Mouse (Mus musculus) kidney, embryonic 16.5 days (tissue): Measurements from ENCODE around the gene Zcchc12. TPM values are rescaled to one million over a fixed set of nuclear protein-coding genes. Genes with fewer than 3 reads are reported as not detected.

Experiments
- ATAC-seq: fragments of 200-750 bp; cut with Nextera tagmentation; 2 replicates; pipeline ENCODE4 v1.8.0; 2017; ENCODE audit warnings: moderate TSS enrichment; ENCODE audit not compliant: low FRiP score, low TSS enrichment
- H3K27ac ChIP-seq: fragments of 300-500 bp; sonication (generic); 2 replicates; pipeline ENCODE4 v1.5.1; 2014; ENCODE audit warnings: low read length
- H3K27me3 ChIP-seq: fragments of 300-500 bp; sonication (generic); 2 replicates; pipeline ENCODE4 v1.6.1; 2014; ENCODE audit warnings: low read length, control low read depth, mixed read lengths; ENCODE audit not compliant: insufficient read depth
- H3K36me3 ChIP-seq: fragments of 300-500 bp; sonication (generic); 2 replicates; pipeline ENCODE4 v1.6.1; 2014; ENCODE audit warnings: low read length, control low read depth, mixed read lengths; ENCODE audit not compliant: insufficient read depth
- H3K4me1 ChIP-seq: fragments of 300-500 bp; sonication (generic); 2 replicates; pipeline ENCODE4 v1.6.1; 2014; ENCODE audit warnings: low read length, control low read depth, mixed read lengths; ENCODE audit not compliant: insufficient read depth
- H3K4me2 ChIP-seq: fragments of 300-500 bp; sonication (generic); replicated peaks from 2 replicates; pipeline ENCODE4 v1.6.1; 2014; ENCODE audit warnings: low read depth, low read length
- H3K4me3 ChIP-seq: fragments of 300-500 bp; sonication (generic); 2 replicates; pipeline ENCODE4 v1.5.1; 2014; ENCODE audit warnings: mild to moderate bottlenecking, low read length
- H3K9ac ChIP-seq: fragments of 300-500 bp; sonication (generic); replicated peaks from 2 replicates; pipeline ENCODE4 v1.6.1; 2014; ENCODE audit warnings: low read length
- H3K9me3 ChIP-seq: fragments of 300-500 bp; sonication (generic); 2 replicates; pipeline ENCODE4 v1.6.1; 2016; ENCODE audit warnings: low read length, control low read depth
- WGBS: fragments of 180-500 bp; shearing (Covaris S2); extraction: QIAGEN DNeasy Blood & Tissue Kit; methylation state at CpG from one replicate; pipeline ENCODE4 v1.1.7; 2014; 5-methylcytosine and 5-hydroxymethylcytosine counted together
- polyA plus RNA-seq: library from polyadenylated mRNA; unstranded; fragments of >200 nt; fragmentation: Nextera tagmentation; extraction: Ambion mirVana; gene quantifications from 2 replicates; pipeline ENCODE4 v1.2.1, GENCODE M21; 2015

Zcchc12 gene
- polyA plus RNA-seq, result 5.1 and 6.1 TPM in 2 replicates

GRCm38 (mm10) chrX:36195736-36196525, at the start of gene Zcchc12:
TSS of gene Zcchc12 (plus strand) at chrX:36195904.
- WGBS, result 26% methylated on average over 28 of the region's 28 CpGs
- peak; percentile 74; the same call in 1 of the 2 replicates for ATAC-seq
- Histone ChIP-seq H3K27me3 (no peaks in the 10 kb centered on the region; the same call in 1 of the 2 replicates), H3K9me3 (no peaks in the 10 kb centered on the region), H3K9ac (no peak within 1 kb of the TSS), H3K4me3 (peak within 1 kb of the TSS; percentile 27), H3K36me3 (no peaks in the 10 kb centered on the region), H3K4me1 (no peaks in the 10 kb centered on the region), H3K4me2 (peak within 1 kb of the TSS; percentile 52), H3K27ac (no peak within 1 kb of the TSS)

GRCm38 (mm10) chrX:36146746-36147145, 49.0 kb upstream of the Zcchc12 start:
- Histone ChIP-seq H3K4me2 (no peak overlapping the region), H3K4me1 (no peaks in the 10 kb centered on the region), H3K27me3 (no peaks in the 10 kb centered on the region), H3K27ac (no peak overlapping the region), H3K9me3 (no peaks in the 10 kb centered on the region; the same call in 1 of the 2 replicates), H3K36me3 (no peaks in the 10 kb centered on the region), H3K9ac (no peak overlapping the region), H3K4me3 (no peak overlapping the region)
- WGBS, result 69% methylated on average over 4 of the region's 4 CpGs
- ATAC-seq, result no peak

- no peak overlapping the region for H3K9ac ChIP-seq
- no peak for ATAC-seq
- H3K4me3 ChIP-seq, result no peak overlapping the region
- no peaks in the 10 kb centered on the region for H3K36me3 ChIP-seq
- no peaks in the 10 kb centered on the region for H3K4me1 ChIP-seq
- H3K4me2 ChIP-seq, result no peak overlapping the region
- no peaks in the 10 kb centered on the region; the same call in 1 of the 2 replicates for H3K9me3 ChIP-seq
- H3K27me3 ChIP-seq, result no peaks in the 10 kb centered on the region
- H3K27ac ChIP-seq, result no peak overlapping the region
Measured at GRCm38 (mm10) chrX:36150100-36150499, 45.6 kb upstream of the Zcchc12 start.

GRCm38 (mm10) chrX:36156677-36157076, 39.0 kb upstream of the Zcchc12 start:
- no peak for ATAC-seq
- Histone ChIP-seq H3K4me3 (no peak overlapping the region), H3K9ac (no peak overlapping the region), H3K4me1 (no peaks in the 10 kb centered on the region), H3K27ac (no peak overlapping the region), H3K36me3 (no peaks in the 10 kb centered on the region), H3K4me2 (no peak overlapping the region), H3K27me3 (no peaks in the 10 kb centered on the region), H3K9me3 (no peaks in the 10 kb centered on the region)
- 75% methylated on average over 2 of the region's 2 CpGs for WGBS

GRCm38 (mm10) chrX:36161567-36161966, 34.1 kb upstream of the Zcchc12 start:
- H3K4me3 ChIP-seq, result no peak overlapping the region
- no peaks in the 10 kb centered on the region for H3K36me3 ChIP-seq
- H3K4me1 ChIP-seq, result no peaks in the 10 kb centered on the region
- H3K27me3 ChIP-seq, result no peaks in the 10 kb centered on the region
- peak; percentile 63; the same call in 1 of the 2 replicates for ATAC-seq
- WGBS, result 29% methylated on average over 4 of the region's 4 CpGs
- no peak overlapping the region for H3K9ac ChIP-seq
- H3K4me2 ChIP-seq, result no peak overlapping the region
- H3K9me3 ChIP-seq, result no peaks in the 10 kb centered on the region
- no peak overlapping the region for H3K27ac ChIP-seq

- Histone ChIP-seq H3K36me3 (no peaks in the 10 kb centered on the region), H3K4me3 (no peak overlapping the region), H3K9me3 (no peaks in the 10 kb centered on the region), H3K27ac (no peak overlapping the region), H3K4me2 (no peak overlapping the region), H3K9ac (no peak overlapping the region), H3K4me1 (no peaks in the 10 kb centered on the region), H3K27me3 (no peaks in the 10 kb centered on the region)
- peak; percentile 46; the same call in 1 of the 2 replicates for ATAC-seq
Measured at GRCm38 (mm10) chrX:36183625-36184024, 12.1 kb upstream of the Zcchc12 start.

GRCm38 (mm10) chrX:36186036-36186435, 9.7 kb upstream of the Zcchc12 start:
- H3K4me1 ChIP-seq, result no peaks in the 10 kb centered on the region
- no peak for ATAC-seq
- no peak overlapping the region for H3K9ac ChIP-seq
- no peaks in the 10 kb centered on the region for H3K36me3 ChIP-seq
- no peaks in the 10 kb centered on the region for H3K27me3 ChIP-seq
- H3K4me2 ChIP-seq, result no peak overlapping the region
- no peak overlapping the region for H3K4me3 ChIP-seq
- WGBS, result 75% methylated on average over 5 of the region's 5 CpGs
- no peaks in the 10 kb centered on the region for H3K9me3 ChIP-seq
- no peak overlapping the region for H3K27ac ChIP-seq

GRCm38 (mm10) chrX:36186443-36186842, 9.3 kb upstream of the Zcchc12 start:
- Histone ChIP-seq H3K9ac (no peak overlapping the region), H3K27ac (no peak overlapping the region), H3K9me3 (no peaks in the 10 kb centered on the region), H3K4me1 (no peaks in the 10 kb centered on the region), H3K36me3 (no peaks in the 10 kb centered on the region), H3K27me3 (no peaks in the 10 kb centered on the region), H3K4me3 (no peak overlapping the region), H3K4me2 (no peak overlapping the region)
- 49% methylated on average over 6 of the region's 6 CpGs for WGBS
- ATAC-seq, result no peak

GRCm38 (mm10) chrX:36193951-36194350, 1.8 kb upstream of the Zcchc12 start:
- H3K27me3 ChIP-seq, result no peaks in the 10 kb centered on the region; the same call in 1 of the 2 replicates
- H3K36me3 ChIP-seq, result no peaks in the 10 kb centered on the region
- H3K27ac ChIP-seq, result no peak overlapping the region
- H3K4me1 ChIP-seq, result no peaks in the 10 kb centered on the region
- no peak for ATAC-seq
- H3K9me3 ChIP-seq, result no peaks in the 10 kb centered on the region
- H3K4me3 ChIP-seq, result no peak overlapping the region
- H3K9ac ChIP-seq, result no peak overlapping the region
- H3K4me2 ChIP-seq, result no peak overlapping the region
- 38% methylated on average over 6 of the region's 6 CpGs for WGBS

- no peak overlapping the region for H3K27ac ChIP-seq
- 83% methylated on average over 2 of the region's 2 CpGs for WGBS
- no peak overlapping the region for H3K9ac ChIP-seq
- no peaks in the 10 kb centered on the region for H3K36me3 ChIP-seq
- no peaks in the 10 kb centered on the region for H3K4me1 ChIP-seq
- no peak for ATAC-seq
- no peak overlapping the region for H3K4me3 ChIP-seq
- H3K27me3 ChIP-seq, result no peaks in the 10 kb centered on the region
- no peak overlapping the region for H3K4me2 ChIP-seq
- H3K9me3 ChIP-seq, result no peaks in the 10 kb centered on the region
Measured at GRCm38 (mm10) chrX:36209554-36209953, 13.8 kb downstream of the Zcchc12 start.
